Mouse (Mus musculus): ENCODE results near the gene Esr1. TPM values are rescaled to one million over a fixed set of nuclear protein-coding genes. Genes with fewer than 3 reads are reported as not detected.

Esr1 gene
- polyA plus RNA-seq, 1 experiment from 2014 or later: 0.77 TPM

GRCm38 (mm10) chr10:4983919-4984318 lies 372.5 kb downstream of the Esr1 start:
- Histone ChIP-seq H3K4me3 (ENCODE audit: low read depth, low read length) (no peak overlapping the region), H3K4me1 (replicated peaks; ENCODE audit: control insufficient read depth, insufficient read depth, low read length) (no peaks in the 10 kb centered on the region), H3K9ac (ENCODE audit: low read depth, low read length) (no peak overlapping the region), H3K9me3 (ENCODE audit: control insufficient read depth) (no peaks in the 10 kb centered on the region), H3K36me3 (ENCODE audit: control insufficient read depth, insufficient read depth) (no peaks in the 10 kb centered on the region), H3K4me2 (replicated peaks; ENCODE audit: low read depth) (no peak overlapping the region), H3K27me3 (replicated peaks; ENCODE audit: control insufficient read depth, insufficient read depth, low read length) (no peaks in the 10 kb centered on the region), H3K27ac (ENCODE audit: low read depth, low read length) (no peak overlapping the region)
- 66% methylated on average over 2 of the region's 2 CpGs for WGBS
- no peak for TF ChIP-seq CTCF (IDR thresholded peaks at IDR 0.05; ENCODE audit: low read depth)
- no peak for ATAC-seq

GRCm38 (mm10) chr10:4993802-4994201 lies 382.4 kb downstream of the Esr1 start:
- no peak for TF ChIP-seq CTCF (IDR thresholded peaks at IDR 0.05; ENCODE audit: low read depth)
- Histone ChIP-seq H3K4me1 (replicated peaks; ENCODE audit: control insufficient read depth, insufficient read depth, low read length) (no peaks in the 10 kb centered on the region), H3K9ac (ENCODE audit: low read depth, low read length) (no peak overlapping the region), H3K9me3 (ENCODE audit: control insufficient read depth) (no peaks in the 10 kb centered on the region), H3K4me3 (ENCODE audit: low read depth, low read length) (no peak overlapping the region), H3K27me3 (replicated peaks; ENCODE audit: control insufficient read depth, insufficient read depth, low read length) (no peaks in the 10 kb centered on the region), H3K36me3 (ENCODE audit: control insufficient read depth, insufficient read depth) (no peaks in the 10 kb centered on the region), H3K4me2 (replicated peaks; ENCODE audit: low read depth) (no peak overlapping the region), H3K27ac (ENCODE audit: low read depth, low read length) (no peak overlapping the region)
- no peak for ATAC-seq
- 31% methylated on average over 3 of the region's 3 CpGs for WGBS

GRCm38 (mm10) chr10:4996592-4996991 lies 385.2 kb downstream of the Esr1 start:
- no peaks in the 10 kb centered on the region for H3K27me3 ChIP-seq (replicated peaks; ENCODE audit: control insufficient read depth, insufficient read depth, low read length)
- H3K9me3 ChIP-seq (ENCODE audit: control insufficient read depth): no peaks in the 10 kb centered on the region
- ATAC-seq: no peak
- no peaks in the 10 kb centered on the region for H3K4me1 ChIP-seq (replicated peaks; ENCODE audit: control insufficient read depth, insufficient read depth, low read length)
- 81% methylated on average over 3 of the region's 3 CpGs for WGBS
- H3K4me3 ChIP-seq (ENCODE audit: low read depth, low read length): no peak overlapping the region
- H3K27ac ChIP-seq (ENCODE audit: low read depth, low read length): no peak overlapping the region
- no peak for TF ChIP-seq CTCF (IDR thresholded peaks at IDR 0.05; ENCODE audit: low read depth)
- no peaks in the 10 kb centered on the region for H3K36me3 ChIP-seq (ENCODE audit: control insufficient read depth, insufficient read depth)
- H3K9ac ChIP-seq (ENCODE audit: low read depth, low read length): no peak overlapping the region
- no peak overlapping the region for H3K4me2 ChIP-seq (replicated peaks; ENCODE audit: low read depth)

- no peak for ATAC-seq
- Histone ChIP-seq H3K4me1 (replicated peaks; ENCODE audit: control insufficient read depth, insufficient read depth, low read length) (no peaks in the 10 kb centered on the region), H3K9me3 (ENCODE audit: control insufficient read depth) (no peaks in the 10 kb centered on the region), H3K27ac (ENCODE audit: low read depth, low read length) (no peak overlapping the region), H3K4me2 (replicated peaks; ENCODE audit: low read depth) (no peak overlapping the region), H3K27me3 (replicated peaks; ENCODE audit: control insufficient read depth, insufficient read depth, low read length) (no peaks in the 10 kb centered on the region), H3K4me3 (ENCODE audit: low read depth, low read length) (no peak overlapping the region), H3K36me3 (ENCODE audit: control insufficient read depth, insufficient read depth) (no peaks in the 10 kb centered on the region), H3K9ac (ENCODE audit: low read depth, low read length) (no peak overlapping the region)
- no peak for TF ChIP-seq CTCF (IDR thresholded peaks at IDR 0.05; ENCODE audit: low read depth)
- WGBS: 79% methylated on average over 8 of the region's 8 CpGs
Measured at GRCm38 (mm10) chr10:5008795-5009366, 397.5 kb downstream of the Esr1 start.

- TF ChIP-seq CTCF (IDR thresholded peaks at IDR 0.05; ENCODE audit: low read depth): no peak
- no peaks in the 10 kb centered on the region for H3K4me1 ChIP-seq (replicated peaks; ENCODE audit: control insufficient read depth, insufficient read depth, low read length)
Measured at GRCm38 (mm10) chr10:5012004-5012403, 400.6 kb downstream of the Esr1 start.

GRCm38 (mm10) chr10:5014976-5015375 lies 403.6 kb downstream of the Esr1 start:
- no peaks in the 10 kb centered on the region for H3K36me3 ChIP-seq (ENCODE audit: control insufficient read depth, insufficient read depth)
- H3K27me3 ChIP-seq (replicated peaks; ENCODE audit: control insufficient read depth, insufficient read depth, low read length): no peaks in the 10 kb centered on the region
- no peaks in the 10 kb centered on the region for H3K4me1 ChIP-seq (replicated peaks; ENCODE audit: control insufficient read depth, insufficient read depth, low read length)
- no peak overlapping the region for H3K4me2 ChIP-seq (replicated peaks; ENCODE audit: low read depth)
- H3K9me3 ChIP-seq (ENCODE audit: control insufficient read depth): no peaks in the 10 kb centered on the region
- H3K9ac ChIP-seq (ENCODE audit: low read depth, low read length): no peak overlapping the region
- no peak overlapping the region for H3K27ac ChIP-seq (ENCODE audit: low read depth, low read length)
- 90% methylated on average over 1 of the region's 1 CpGs for WGBS
- no peak for TF ChIP-seq CTCF (IDR thresholded peaks at IDR 0.05; ENCODE audit: low read depth)
- no peak for ATAC-seq
- no peak overlapping the region for H3K4me3 ChIP-seq (ENCODE audit: low read depth, low read length)

More at GRCm38 (mm10) chr10:5012004-5012403, 400.6 kb downstream of the Esr1 start:
- Histone ChIP-seq H3K27ac (ENCODE audit: low read depth, low read length) (no peak overlapping the region), H3K27me3 (replicated peaks; ENCODE audit: control insufficient read depth, insufficient read depth, low read length) (no peaks in the 10 kb centered on the region), H3K9ac (ENCODE audit: low read depth, low read length) (no peak overlapping the region), H3K9me3 (ENCODE audit: control insufficient read depth) (no peaks in the 10 kb centered on the region), H3K4me2 (replicated peaks; ENCODE audit: low read depth) (no peak overlapping the region), H3K36me3 (ENCODE audit: control insufficient read depth, insufficient read depth) (no peaks in the 10 kb centered on the region), H3K4me3 (ENCODE audit: low read depth, low read length) (no peak overlapping the region)
- ATAC-seq: no peak

- Histone ChIP-seq H3K4me2 (replicated peaks; ENCODE audit: low read depth) (no peak overlapping the region), H3K9ac (ENCODE audit: low read depth, low read length) (no peak overlapping the region), H3K27me3 (replicated peaks; ENCODE audit: control insufficient read depth, insufficient read depth, low read length) (no peaks in the 10 kb centered on the region), H3K4me3 (ENCODE audit: low read depth, low read length) (no peak overlapping the region), H3K27ac (ENCODE audit: low read depth, low read length) (no peak overlapping the region), H3K9me3 (ENCODE audit: control insufficient read depth) (no peaks in the 10 kb centered on the region), H3K4me1 (replicated peaks; ENCODE audit: control insufficient read depth, insufficient read depth, low read length) (no peaks in the 10 kb centered on the region), H3K36me3 (ENCODE audit: control insufficient read depth, insufficient read depth) (0 out of 2 replicates have a peak, but pooled peaks cover 3% of the 10 kb centered on the region)
- no peak for ATAC-seq
- 59% methylated on average over 1 of the region's 1 CpGs for WGBS
- TF ChIP-seq CTCF (IDR thresholded peaks at IDR 0.05; ENCODE audit: low read depth): no peak
Measured at GRCm38 (mm10) chr10:5017148-5017547, 405.8 kb downstream of the Esr1 start.

Measured in intestine, postnatal 0 days (tissue).